Mouse (Mus musculus): ENCODE results near the gene Pik3cd. TPM values are rescaled to one million over a fixed set of nuclear protein-coding genes. Genes with fewer than 3 reads are reported as not detected.

Pik3cd gene
- polyA plus RNA-seq, 1 experiment: 0.13 TPM

DNA sequence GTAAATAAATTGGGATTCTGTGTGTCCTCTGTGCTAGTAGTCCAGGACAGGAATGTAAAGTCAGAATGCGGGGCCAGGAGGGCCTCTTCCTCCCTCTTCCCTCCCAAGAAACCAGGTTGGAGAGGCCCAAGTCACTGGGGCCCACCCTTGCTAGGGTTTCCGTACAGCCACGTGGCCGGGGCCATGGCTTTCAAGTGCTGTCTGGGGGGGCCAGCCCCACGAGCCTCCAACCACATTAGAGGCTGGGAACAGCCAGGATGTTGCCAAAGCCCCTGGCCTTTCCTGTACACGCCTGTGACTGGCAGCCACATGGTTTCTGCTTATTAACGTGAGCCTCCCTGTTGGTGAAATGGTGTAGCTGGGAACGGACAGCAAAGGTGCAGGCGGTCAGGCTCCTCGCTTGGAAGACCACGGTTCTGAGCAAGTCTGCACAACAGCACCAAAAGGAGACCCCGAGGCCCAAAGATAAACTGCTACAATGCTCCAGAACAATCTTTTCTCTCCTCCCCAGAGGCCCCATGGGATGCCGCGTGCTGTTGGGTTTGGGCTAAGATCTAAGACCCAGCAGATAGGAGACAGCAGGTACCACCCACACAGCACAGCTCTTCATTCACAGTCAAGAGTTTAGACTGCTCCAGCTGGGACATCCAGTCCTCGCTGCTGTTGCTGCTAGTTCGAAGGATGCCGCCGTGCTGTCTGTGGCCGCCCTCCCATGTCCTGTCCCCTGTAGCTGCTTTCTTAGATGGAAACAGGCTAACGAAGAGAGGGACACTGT lies 54.2 kb downstream of the Pik3cd start:
- H3K4me1 ChIP-seq (ENCODE audit: control insufficient read depth): no peaks in the 10 kb centered on the region
- no peaks in the 10 kb centered on the region for H3K9me3 ChIP-seq (ENCODE audit: control insufficient read depth, low read length)
- TF ChIP-seq TAL1 (IDR thresholded peaks at IDR 0.05; ENCODE audit: low read length) (no peak), GATA1 (IDR thresholded peaks at IDR 0.05; ENCODE audit: low read length) (no peak)
- no peak overlapping the region for H3K4me3 ChIP-seq (replicated peaks)
- H3K36me3 ChIP-seq (ENCODE audit: control insufficient read depth): no peaks in the 10 kb centered on the region; the same call in 1 of the 2 replicates
- H3K27me3 ChIP-seq (ENCODE audit: control insufficient read depth): no peaks in the 10 kb centered on the region

DNA sequence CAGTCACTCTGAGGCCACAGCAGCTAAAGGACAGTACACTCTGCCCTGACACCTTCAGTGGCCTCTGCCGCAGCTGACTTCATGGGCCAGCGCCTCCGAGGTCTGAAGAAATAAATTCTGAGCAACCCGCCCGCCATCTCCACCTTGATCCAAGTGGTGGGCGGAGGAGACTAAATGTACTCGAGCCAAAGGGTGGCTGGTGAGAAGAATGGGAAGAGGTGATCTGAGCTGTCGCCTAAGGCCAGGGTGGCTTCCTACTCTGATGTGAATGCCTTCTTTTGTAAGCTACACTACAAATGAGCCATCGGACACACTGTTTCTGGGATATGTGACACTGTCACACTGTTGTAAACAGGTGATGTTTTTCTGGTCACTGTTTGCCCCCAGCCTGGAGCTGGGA lies 56.6 kb downstream of the Pik3cd start:
- TF ChIP-seq TAL1 (IDR thresholded peaks at IDR 0.05; ENCODE audit: low read length): no peak
- no peak for TF ChIP-seq GATA1 (IDR thresholded peaks at IDR 0.05; ENCODE audit: low read length)
- Histone ChIP-seq H3K36me3 (ENCODE audit: control insufficient read depth) (no peaks in the 10 kb centered on the region; the same call in 1 of the 2 replicates), H3K9me3 (ENCODE audit: control insufficient read depth, low read length) (no peaks in the 10 kb centered on the region), H3K27me3 (ENCODE audit: control insufficient read depth) (no peaks in the 10 kb centered on the region), H3K4me1 (ENCODE audit: control insufficient read depth) (no peaks in the 10 kb centered on the region), H3K4me3 (replicated peaks) (no peak overlapping the region)

DNA sequence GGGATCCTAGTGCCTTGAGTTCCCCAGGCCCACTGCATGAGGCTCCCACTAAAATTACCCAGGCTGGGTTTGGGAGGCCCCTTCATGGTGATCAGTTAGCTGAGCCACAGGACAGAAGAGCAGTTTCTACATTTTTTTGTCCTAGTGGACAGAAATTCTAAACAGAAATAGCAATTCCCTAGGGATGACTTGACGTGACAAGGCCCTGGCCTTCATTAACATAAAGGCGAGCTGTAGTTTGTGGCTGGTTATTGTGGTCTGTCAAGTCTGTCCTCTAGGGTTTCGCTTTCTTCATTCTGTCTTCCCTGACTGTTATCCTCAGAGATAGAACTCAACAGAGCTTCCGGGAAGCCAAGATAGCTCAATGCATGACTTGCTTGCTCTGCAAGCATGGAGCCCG lies 60.4 kb downstream of the Pik3cd start:
- Histone ChIP-seq H3K4me1 (ENCODE audit: control insufficient read depth) (no peaks in the 10 kb centered on the region), H3K27me3 (ENCODE audit: control insufficient read depth) (no peaks in the 10 kb centered on the region), H3K9me3 (ENCODE audit: control insufficient read depth, low read length) (no peaks in the 10 kb centered on the region), H3K36me3 (ENCODE audit: control insufficient read depth) (no peaks in the 10 kb centered on the region; the same call in 1 of the 2 replicates), H3K4me3 (replicated peaks) (no peak overlapping the region)
- TF ChIP-seq TAL1 (IDR thresholded peaks at IDR 0.05; ENCODE audit: low read length) (no peak), GATA1 (IDR thresholded peaks at IDR 0.05; ENCODE audit: low read length) (no peak)

DNA sequence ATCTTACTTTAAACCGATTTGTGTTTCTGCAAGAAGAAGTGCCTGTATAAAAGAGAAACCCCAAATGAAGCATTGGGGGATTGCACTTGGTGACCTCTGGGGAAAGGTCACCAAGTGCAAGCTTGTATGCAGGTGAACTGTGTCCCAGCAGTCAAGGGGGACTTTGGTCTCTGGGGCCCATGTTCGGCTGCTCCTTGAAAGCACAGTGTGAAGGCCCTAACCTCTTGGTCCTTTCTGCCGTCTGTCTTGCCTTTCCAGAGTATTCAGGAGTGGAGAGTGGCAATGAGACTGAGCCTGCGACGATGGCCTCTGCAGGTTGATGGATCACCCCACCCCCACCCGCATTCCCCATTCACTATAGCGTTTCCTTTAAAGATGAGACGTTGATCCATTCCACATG lies 61.0 kb downstream of the Pik3cd start:
- H3K27me3 ChIP-seq (ENCODE audit: control insufficient read depth): no peaks in the 10 kb centered on the region
- no peaks in the 10 kb centered on the region; the same call in 1 of the 2 replicates for H3K36me3 ChIP-seq (ENCODE audit: control insufficient read depth)
- no peak for TF ChIP-seq TAL1 (IDR thresholded peaks at IDR 0.05; ENCODE audit: low read length)
- no peak for TF ChIP-seq GATA1 (IDR thresholded peaks at IDR 0.05; ENCODE audit: low read length)
- H3K4me1 ChIP-seq (ENCODE audit: control insufficient read depth): no peaks in the 10 kb centered on the region
- no peak overlapping the region for H3K4me3 ChIP-seq (replicated peaks)
- H3K9me3 ChIP-seq (ENCODE audit: control insufficient read depth, low read length): no peaks in the 10 kb centered on the region

DNA sequence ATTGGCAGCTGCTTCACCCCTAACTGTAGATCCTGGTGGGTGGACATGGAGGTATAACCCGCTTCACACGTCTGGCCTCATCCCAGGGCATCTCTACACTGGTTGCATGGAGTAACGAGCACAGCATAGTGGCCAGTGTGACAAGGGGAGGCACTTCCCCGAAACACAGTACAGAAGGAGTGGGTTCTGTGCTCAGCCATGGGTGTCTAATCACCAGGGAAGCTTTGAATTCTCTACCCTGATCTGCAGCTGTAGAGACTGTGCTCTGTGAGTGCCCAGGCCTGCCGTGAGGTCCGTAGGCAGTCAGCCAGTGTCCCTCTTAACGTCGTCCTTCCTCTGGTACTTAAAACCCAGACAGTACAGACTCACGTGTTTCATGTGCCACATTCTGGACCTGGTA lies 61.5 kb downstream of the Pik3cd start:
- peaks cover 4% of the 10 kb centered on the region for H3K4me1 ChIP-seq (ENCODE audit: control insufficient read depth)
- no peaks in the 10 kb centered on the region for H3K36me3 ChIP-seq (ENCODE audit: control insufficient read depth)
- TF ChIP-seq TAL1 (IDR thresholded peaks at IDR 0.05; ENCODE audit: low read length) (no peak), GATA1 (IDR thresholded peaks at IDR 0.05; ENCODE audit: low read length) (no peak)
- H3K9me3 ChIP-seq (ENCODE audit: control insufficient read depth, low read length): no peaks in the 10 kb centered on the region
- H3K4me3 ChIP-seq (replicated peaks): no peak overlapping the region
- no peaks in the 10 kb centered on the region for H3K27me3 ChIP-seq (ENCODE audit: control insufficient read depth)

DNA sequence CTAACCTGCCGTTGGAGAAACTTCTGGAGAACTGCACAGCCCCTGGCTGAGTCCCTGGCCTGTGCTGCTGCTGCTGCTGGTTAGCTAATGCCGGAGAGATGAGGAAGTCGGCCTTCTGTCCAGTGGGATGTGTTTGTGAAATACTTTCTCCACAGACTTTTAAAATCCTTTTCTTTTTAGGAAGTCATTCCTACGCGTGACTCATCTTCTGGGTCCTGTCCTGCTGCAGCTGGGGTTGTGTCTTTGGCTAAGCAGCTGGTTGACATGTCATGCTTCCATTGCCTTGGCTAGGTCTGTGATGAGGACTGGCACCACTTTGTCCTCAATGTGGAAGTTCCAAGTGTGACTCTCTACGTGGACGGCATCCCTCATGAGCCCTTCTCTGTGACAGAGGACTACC lies 64.4 kb downstream of the Pik3cd start:
- H3K4me3 ChIP-seq (replicated peaks): no peak overlapping the region
- no peaks in the 10 kb centered on the region for H3K36me3 ChIP-seq (ENCODE audit: control insufficient read depth)
- H3K9me3 ChIP-seq (ENCODE audit: control insufficient read depth, low read length): no peaks in the 10 kb centered on the region
- H3K4me1 ChIP-seq (ENCODE audit: control insufficient read depth): peaks cover 22% of the 10 kb centered on the region
- H3K27me3 ChIP-seq (ENCODE audit: control insufficient read depth): no peaks in the 10 kb centered on the region
- TF ChIP-seq GATA1 (IDR thresholded peaks at IDR 0.05; ENCODE audit: low read length) (no peak), TAL1 (IDR thresholded peaks at IDR 0.05; ENCODE audit: low read length) (no peak)

DNA sequence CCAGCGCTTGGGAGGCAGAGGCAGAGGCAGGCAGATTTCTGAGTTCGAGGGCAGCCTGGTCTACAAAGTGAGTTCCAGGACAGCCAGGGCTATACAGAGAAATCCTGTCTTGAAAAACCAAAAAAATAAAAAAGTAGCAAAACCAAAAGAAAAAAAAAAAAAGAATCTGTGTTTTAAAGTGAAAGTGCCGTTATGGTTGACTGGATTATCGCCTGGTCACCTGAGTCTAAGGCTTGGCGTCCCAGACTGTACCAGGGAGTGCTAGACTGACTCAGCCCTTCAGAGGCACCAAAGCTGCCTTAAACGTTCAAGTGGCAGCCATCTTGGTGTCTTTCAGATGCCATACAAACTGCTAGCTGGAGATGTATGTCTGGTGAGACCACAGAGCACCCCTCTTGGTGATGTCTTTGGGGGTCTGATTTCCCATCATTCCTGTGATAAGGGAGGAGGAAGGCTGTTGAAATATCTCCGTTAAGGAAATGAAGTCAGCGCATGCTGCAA lies 66.4 kb downstream of the Pik3cd start:
- Histone ChIP-seq H3K27me3 (ENCODE audit: control insufficient read depth) (no peaks in the 10 kb centered on the region), H3K4me1 (ENCODE audit: control insufficient read depth) (peaks cover 39% of the 10 kb centered on the region), H3K9me3 (ENCODE audit: control insufficient read depth, low read length) (no peaks in the 10 kb centered on the region), H3K36me3 (ENCODE audit: control insufficient read depth) (no peaks in the 10 kb centered on the region), H3K4me3 (replicated peaks) (no peak overlapping the region)
- TF ChIP-seq GATA1 (IDR thresholded peaks at IDR 0.05; ENCODE audit: low read length): no peak
- no peak for TF ChIP-seq TAL1 (IDR thresholded peaks at IDR 0.05; ENCODE audit: low read length)

DNA sequence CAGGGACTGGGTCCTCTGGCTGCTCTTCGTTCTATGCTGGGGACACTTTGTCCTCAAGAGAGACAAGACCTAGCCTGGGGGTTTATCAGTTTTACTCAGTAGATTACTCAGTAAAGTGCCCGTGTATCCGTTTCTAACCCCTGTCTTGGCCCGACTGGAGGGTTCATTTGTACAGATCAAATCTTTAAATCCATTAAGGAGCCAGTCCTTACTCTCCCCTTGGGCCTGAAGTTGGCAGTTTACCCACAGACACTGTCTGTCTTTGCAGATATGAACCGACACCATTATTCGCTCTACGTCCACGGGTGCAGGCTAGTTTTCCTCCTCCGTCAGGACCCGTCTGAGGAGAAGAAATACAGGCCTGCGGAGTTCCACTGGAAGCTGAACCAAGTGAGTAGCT lies 67.4 kb downstream of the Pik3cd start:
- TF ChIP-seq TAL1 (IDR thresholded peaks at IDR 0.05; ENCODE audit: low read length): no peak
- TF ChIP-seq GATA1 (IDR thresholded peaks at IDR 0.05; ENCODE audit: low read length): no peak
- Histone ChIP-seq H3K9me3 (ENCODE audit: control insufficient read depth, low read length) (no peaks in the 10 kb centered on the region), H3K36me3 (ENCODE audit: control insufficient read depth) (no peaks in the 10 kb centered on the region), H3K4me1 (ENCODE audit: control insufficient read depth) (peaks cover 39% of the 10 kb centered on the region), H3K27me3 (ENCODE audit: control insufficient read depth) (no peaks in the 10 kb centered on the region), H3K4me3 (replicated peaks) (no peak overlapping the region)

DNA sequence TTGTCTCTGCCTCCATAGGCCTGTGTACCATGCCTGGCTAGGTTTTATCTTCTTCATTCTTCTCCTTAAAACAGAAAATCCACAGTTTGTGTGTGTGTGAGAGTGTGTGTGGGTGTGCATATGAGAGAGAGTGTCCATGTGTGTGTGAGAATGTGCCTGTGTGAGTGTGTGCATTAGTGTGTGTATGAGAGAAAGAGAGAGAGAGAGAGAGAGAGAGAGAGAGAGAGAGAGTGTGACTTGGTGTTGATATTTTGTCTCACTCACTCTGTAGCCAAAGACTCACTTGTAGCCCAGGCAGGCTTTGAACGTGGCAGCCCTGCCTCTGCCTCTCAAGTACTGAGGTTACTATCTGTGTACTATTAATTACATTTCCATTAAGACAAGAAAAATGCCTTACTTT lies 68.2 kb downstream of the Pik3cd start:
- H3K4me3 ChIP-seq (replicated peaks): no peak overlapping the region
- H3K9me3 ChIP-seq (ENCODE audit: control insufficient read depth, low read length): no peaks in the 10 kb centered on the region
- no peaks in the 10 kb centered on the region for H3K27me3 ChIP-seq (ENCODE audit: control insufficient read depth)
- TF ChIP-seq TAL1 (IDR thresholded peaks at IDR 0.05; ENCODE audit: low read length) (no peak), GATA1 (IDR thresholded peaks at IDR 0.05; ENCODE audit: low read length) (no peak)
- H3K4me1 ChIP-seq (ENCODE audit: control insufficient read depth): peaks cover 39% of the 10 kb centered on the region
- H3K36me3 ChIP-seq (ENCODE audit: control insufficient read depth): no peaks in the 10 kb centered on the region; the same call in 1 of the 2 replicates

All from erythroblast, embryonic 14.5 days (primary cell).